Mouse (Mus musculus) lung, postnatal 0 days (tissue): ENCODE results near the gene Exoc7. TPM values are rescaled to one million over a fixed set of nuclear protein-coding genes. Genes with fewer than 3 reads are reported as not detected.
A peak's percentile ranks its signal among the peaks of the same experiment; 100 is the strongest.

Source experiments
- ATAC-seq: fragments of 200-750 bp; cut with Nextera tagmentation; 2 replicates; pipeline ENCODE4 v1.8.0; 2017; ENCODE audit warnings: moderate library complexity
- DNase-seq: peaks from one replicate; pipeline ENCODE4 v3.0.0-alpha.2; 2016; ENCODE audit warnings: low spot score
- H3K27ac ChIP-seq: fragments of 300-500 bp; sonication (generic); 2 replicates; pipeline ENCODE4 v1.5.1; 2014; ENCODE audit warnings: antibody characterized with exemption, mild to moderate bottlenecking, low read length, mixed read lengths
- H3K27me3 ChIP-seq: fragments of 300-500 bp; sonication (generic); replicated peaks from 2 replicates; pipeline ENCODE4 v1.6.1; 2014; ENCODE audit warnings: low read length, mixed read lengths; ENCODE audit not compliant: insufficient read depth
- H3K36me3 ChIP-seq: fragments of 300-500 bp; sonication (generic); 2 replicates; pipeline ENCODE4 v1.6.1; 2014; ENCODE audit warnings: low read length, mixed read lengths; ENCODE audit not compliant: insufficient read depth
- H3K4me1 ChIP-seq: fragments of 300-500 bp; sonication (generic); 2 replicates; pipeline ENCODE4 v1.6.1; 2014; ENCODE audit warnings: antibody characterized with exemption, low read depth, low read length, mixed read lengths; ENCODE audit not compliant: insufficient read depth
- H3K4me2 ChIP-seq: fragments of 300-500 bp; sonication (generic); replicated peaks from 2 replicates; pipeline ENCODE4 v1.6.1; 2014; ENCODE audit warnings: low read depth, mild to moderate bottlenecking, low read length, moderate library complexity, mixed read lengths
- H3K4me3 ChIP-seq: fragments of 300-500 bp; sonication (generic); 2 replicates; pipeline ENCODE4 v1.5.1; 2014; ENCODE audit warnings: low read depth, low read length
- H3K9ac ChIP-seq: fragments of 300-500 bp; sonication (generic); replicated peaks from 2 replicates; pipeline ENCODE4 v1.6.1; 2014; ENCODE audit warnings: low read depth, mild to moderate bottlenecking
- H3K9me3 ChIP-seq: fragments of 300-500 bp; sonication (generic); 2 replicates; pipeline ENCODE4 v1.6.1; 2016; ENCODE audit warnings: low read length, mixed read lengths
- CTCF ChIP-seq: IDR thresholded peaks from 2 replicates; pipeline ENCODE4 v1.5.1; 2016; ENCODE audit warnings: antibody characterized with exemption, mild to moderate bottlenecking
- EP300 ChIP-seq: IDR thresholded peaks from 2 replicates; pipeline ENCODE4 v1.6.1; 2016; ENCODE audit warnings: antibody characterized with exemption, mild to moderate bottlenecking, control low read depth
- WGBS: fragments of 180-500 bp; shearing (Covaris S2); extraction: QIAGEN DNeasy Blood & Tissue Kit; methylation state at CpG from one replicate; pipeline ENCODE4 v1.1.7; 2014; 5-methylcytosine and 5-hydroxymethylcytosine counted together
- polyA plus RNA-seq: library from polyadenylated mRNA; unstranded; fragments of >200 nt; fragmentation: Nextera tagmentation; extraction: Ambion mirVana; gene quantifications from 2 replicates; pipeline ENCODE4 v1.2.1, GENCODE M21; 2015

The Exoc7 gene
- polyA plus RNA-seq, 1 experiment from 2014 or later, result 41.9 TPM

- no peak overlapping the region for H3K4me2 ChIP-seq
Measured at GRCm38 (mm10) chr11:116254627-116255026, 52.4 kb downstream of the Exoc7 start.

GRCm38 (mm10) chr11:116253076-116253600 lies 53.9 kb downstream of the Exoc7 start:
- TF ChIP-seq CTCF, result no peak
- TF ChIP-seq EP300, result no peak
- Histone ChIP-seq H3K36me3 (peaks cover 51% of the 10 kb centered on the region), H3K27me3 (no peaks in the 10 kb centered on the region), H3K4me2 (no peak overlapping the region), H3K9ac (no peak overlapping the region), H3K9me3 (no peaks in the 10 kb centered on the region), H3K4me1 (no peaks in the 10 kb centered on the region), H3K4me3 (no peak overlapping the region), H3K27ac (no peak overlapping the region)
- DNase-seq (no peak), ATAC-seq (no peak)
- WGBS, result 89% methylated on average over 3 of the region's 3 CpGs

More at GRCm38 (mm10) chr11:116254627-116255026, 52.4 kb downstream of the Exoc7 start:
- H3K9ac ChIP-seq, result no peak overlapping the region
- peak overlapping the region; percentile 11; the same call in 1 of the 2 replicates for H3K27ac ChIP-seq
- no peaks in the 10 kb centered on the region for H3K9me3 ChIP-seq
- H3K4me3 ChIP-seq, result no peak overlapping the region
- DNase-seq (peak; percentile 73), ATAC-seq (peak; percentile 80)
- peaks cover 5% of the 10 kb centered on the region; the same call in 1 of the 2 replicates for H3K4me1 ChIP-seq
- H3K27me3 ChIP-seq, result no peaks in the 10 kb centered on the region
- 53% methylated on average over 9 of the region's 9 CpGs for WGBS
- TF ChIP-seq EP300 (no peak), CTCF (no peak)
- H3K36me3 ChIP-seq, result peaks cover 41% of the 10 kb centered on the region

- no peaks in the 10 kb centered on the region for H3K4me1 ChIP-seq
- no peak overlapping the region for H3K4me3 ChIP-seq
- H3K4me2 ChIP-seq, result no peak overlapping the region
- no peak overlapping the region for H3K27ac ChIP-seq
- H3K27me3 ChIP-seq, result no peaks in the 10 kb centered on the region
- DNase-seq, result no peak
- 79% methylated on average over 8 of the region's 8 CpGs for WGBS
- TF ChIP-seq CTCF (no peak), EP300 (no peak)
- ATAC-seq, result no peak
- H3K36me3 ChIP-seq, result peaks cover 66% of the 10 kb centered on the region
- no peaks in the 10 kb centered on the region for H3K9me3 ChIP-seq
- H3K9ac ChIP-seq, result no peak overlapping the region
Measured at GRCm38 (mm10) chr11:116250898-116251297, 56.1 kb downstream of the Exoc7 start.

- Histone ChIP-seq H3K27ac (0 out of 2 replicates have a peak overlapping the region, but pooled peaks have one; percentile 9), H3K9me3 (no peaks in the 10 kb centered on the region), H3K9ac (no peak overlapping the region), H3K27me3 (no peaks in the 10 kb centered on the region), H3K4me3 (no peak overlapping the region), H3K4me1 (no peaks in the 10 kb centered on the region), H3K4me2 (no peak overlapping the region), H3K36me3 (peaks cover 68% of the 10 kb centered on the region)
- 56% methylated on average over 14 of the region's 14 CpGs for WGBS
- no peak; the same call in 1 of the 2 replicates for TF ChIP-seq EP300
- ATAC-seq (peak; percentile 95), DNase-seq (peak; percentile 83)
Measured at GRCm38 (mm10) chr11:116247502-116248222, 59.4 kb downstream of the Exoc7 start.

GRCm38 (mm10) chr11:116245616-116246015 lies 61.4 kb downstream of the Exoc7 start:
- H3K9me3 ChIP-seq, result no peaks in the 10 kb centered on the region
- no peak for TF ChIP-seq CTCF
- no peak for TF ChIP-seq EP300
- H3K36me3 ChIP-seq, result peaks cover 51% of the 10 kb centered on the region; the same call in 1 of the 2 replicates
- no peak overlapping the region for H3K4me2 ChIP-seq
- H3K27ac ChIP-seq, result no peak overlapping the region
- no peak for DNase-seq
- no peaks in the 10 kb centered on the region for H3K4me1 ChIP-seq
- no peak overlapping the region for H3K9ac ChIP-seq
- no peaks in the 10 kb centered on the region for H3K27me3 ChIP-seq
- WGBS, result 66% methylated on average over 6 of the region's 6 CpGs
- no peak for ATAC-seq
- H3K4me3 ChIP-seq, result no peak overlapping the region

- no peaks in the 10 kb centered on the region for H3K27me3 ChIP-seq
- H3K27ac ChIP-seq, result no peak overlapping the region
- no peak overlapping the region for H3K9ac ChIP-seq
- H3K4me2 ChIP-seq, result no peak overlapping the region
- 0 out of 2 replicates have a peak, but pooled peaks cover 3% of the 10 kb centered on the region for H3K4me1 ChIP-seq
- no peak for DNase-seq
- H3K9me3 ChIP-seq, result no peaks in the 10 kb centered on the region
- no peak for TF ChIP-seq EP300
- TF ChIP-seq CTCF, result no peak
- 78% methylated on average over 8 of the region's 8 CpGs for WGBS
- ATAC-seq, result no peak
- H3K4me3 ChIP-seq, result no peak overlapping the region
- peaks cover 42% of the 10 kb centered on the region; the same call in 1 of the 2 replicates for H3K36me3 ChIP-seq
Measured at GRCm38 (mm10) chr11:116244580-116244979, 62.5 kb downstream of the Exoc7 start.
